Mouse (Mus musculus) forebrain, embryonic 11.5 days (tissue): Measurements from ENCODE around the gene Dyrk3. TPM values are rescaled to one million over a fixed set of nuclear protein-coding genes. Genes with fewer than 3 reads are reported as not detected.

Experiments
- ATAC-seq: fragments of 200-750 bp; cut with Nextera tagmentation; replicated peaks from 2 replicates; pipeline ENCODE4 v1.8.0; 2017; ENCODE audit warnings: moderate TSS enrichment; ENCODE audit not compliant: low FRiP score
- DNase-seq: peaks from one replicate; pipeline ENCODE4 v3.0.0-alpha.2; 2017; ENCODE audit warnings: low spot score
- H3K27ac ChIP-seq: fragments of 300-500 bp; sonication (generic); 2 replicates; pipeline ENCODE4 v1.5.1; 2014; ENCODE audit warnings: low read depth, low read length
- H3K27me3 ChIP-seq: fragments of 300-500 bp; sonication (generic); 2 replicates; pipeline ENCODE4 v1.6.1; 2014; ENCODE audit warnings: mild to moderate bottlenecking, low read length, mixed read lengths; ENCODE audit not compliant: control insufficient read depth, insufficient read depth
- H3K36me3 ChIP-seq: fragments of 300-500 bp; sonication (generic); 2 replicates; pipeline ENCODE4 v1.6.1; 2014; ENCODE audit warnings: mild to moderate bottlenecking, low read length, moderate library complexity, mixed read lengths; ENCODE audit not compliant: control insufficient read depth, insufficient read depth
- H3K4me1 ChIP-seq: fragments of 300-500 bp; sonication (generic); replicated peaks from 2 replicates; pipeline ENCODE4 v1.6.1; 2014; ENCODE audit warnings: low read length, mixed read lengths; ENCODE audit not compliant: control insufficient read depth, insufficient read depth
- H3K4me2 ChIP-seq: fragments of 300-500 bp; sonication (generic); 2 replicates; pipeline ENCODE4 v1.6.1; 2014; ENCODE audit warnings: low read depth, mild to moderate bottlenecking, low read length, moderate library complexity, mixed read lengths; ENCODE audit not compliant: severe bottlenecking
- H3K4me3 ChIP-seq: fragments of 300-500 bp; sonication (generic); 2 replicates; pipeline ENCODE4 v1.5.1; 2014; ENCODE audit warnings: low read depth, low read length
- H3K9ac ChIP-seq: fragments of 300-500 bp; sonication (generic); 2 replicates; pipeline ENCODE4 v1.6.1; 2014; ENCODE audit warnings: low read length
- H3K9me3 ChIP-seq: fragments of 300-500 bp; sonication (generic); 2 replicates; pipeline ENCODE4 v1.6.1; 2016; ENCODE audit warnings: low read length, mixed read lengths; ENCODE audit not compliant: control insufficient read depth
- WGBS: fragments of 180-500 bp; shearing (Covaris S2); extraction: QIAGEN DNeasy Blood & Tissue Kit; methylation state at CpG from one replicate; pipeline ENCODE4 v1.1.7; 2014; 5-methylcytosine and 5-hydroxymethylcytosine counted together
- polyA plus RNA-seq: library from polyadenylated mRNA; unstranded; fragments of >200 nt; fragmentation: Nextera tagmentation; extraction: Ambion mirVana; gene quantifications from 2 replicates; pipeline ENCODE4 v1.2.1, GENCODE M21; 2014

Gene Dyrk3
- polyA plus RNA-seq, 1 experiment from 2014 or later, result 20.8 TPM

DNA sequence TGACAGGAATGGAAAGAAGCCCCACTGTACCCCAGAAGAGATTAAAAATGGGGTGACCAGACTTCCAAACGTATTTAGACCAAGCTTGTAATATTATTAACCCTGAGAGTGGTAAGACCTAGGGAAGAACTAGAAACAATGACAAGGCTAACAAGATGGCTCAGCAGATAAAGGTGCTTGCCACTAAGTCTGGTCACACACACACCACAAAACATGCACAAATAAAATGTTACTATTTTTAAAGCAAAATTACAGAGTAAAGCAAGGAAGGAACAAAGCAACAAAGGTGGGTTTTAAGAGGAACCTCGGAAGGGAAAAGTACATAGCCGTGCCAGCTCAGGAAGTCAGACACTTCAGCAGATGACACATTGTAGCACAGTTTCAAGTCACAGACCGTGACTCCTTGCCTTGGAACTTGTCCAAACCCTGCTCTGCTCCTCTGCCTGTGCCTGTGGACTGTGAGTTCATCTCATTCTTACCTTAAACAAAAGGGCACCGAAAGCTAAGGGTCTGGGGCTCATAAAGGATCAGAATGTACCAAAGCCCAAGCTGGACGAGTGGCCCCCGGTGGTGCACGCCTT is 3.1 kb downstream of the Dyrk3 start:
- H3K27me3 ChIP-seq, result no peaks in the 10 kb centered on the region
- H3K4me2 ChIP-seq, result peak overlapping the region; percentile 1; the same call in 1 of the 2 replicates
- no peaks in the 10 kb centered on the region; the same call in 1 of the 2 replicates for H3K36me3 ChIP-seq
- DNase-seq (no peak), ATAC-seq (no peak)
- H3K9me3 ChIP-seq, result no peaks in the 10 kb centered on the region
- peaks cover 17% of the 10 kb centered on the region for H3K4me1 ChIP-seq
- H3K4me3 ChIP-seq, result no peak overlapping the region
- H3K27ac ChIP-seq, result peak overlapping the region; percentile 33; the same call in 1 of the 2 replicates
- 65% methylated on average over 8 of the region's 8 CpGs for WGBS
- no peak overlapping the region for H3K9ac ChIP-seq

DNA sequence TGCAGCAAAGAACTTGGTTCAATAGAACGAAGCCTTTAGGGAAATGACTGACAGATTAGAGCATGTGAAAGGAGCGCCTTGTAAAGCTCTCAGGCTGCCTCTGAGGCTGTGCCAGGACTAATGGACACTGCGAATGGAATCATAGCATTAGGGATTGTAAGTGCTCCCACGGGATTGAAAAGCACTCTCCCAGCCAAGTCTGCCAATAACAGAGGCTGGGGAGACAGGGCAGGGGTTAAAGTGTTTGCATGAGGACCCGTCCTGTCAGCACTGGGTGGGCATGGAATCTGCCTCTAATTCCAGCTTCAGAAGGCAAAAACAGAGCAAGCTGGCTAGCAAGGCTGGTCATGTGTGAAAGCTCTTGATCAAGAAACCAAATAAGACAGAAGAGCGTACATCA is 3.9 kb downstream of the Dyrk3 start:
- peak; percentile 59 for DNase-seq
- no peak overlapping the region; the same call in 1 of the 2 replicates for H3K4me2 ChIP-seq
- no peaks in the 10 kb centered on the region for H3K9me3 ChIP-seq
- 30% methylated on average over 6 of the region's 6 CpGs for WGBS
- H3K36me3 ChIP-seq, result peaks cover 7% of the 10 kb centered on the region
- H3K9ac ChIP-seq, result no peak overlapping the region
- H3K27ac ChIP-seq, result peak overlapping the region; percentile 33; the same call in 1 of the 2 replicates
- H3K4me1 ChIP-seq, result peaks cover 17% of the 10 kb centered on the region
- no peak overlapping the region for H3K4me3 ChIP-seq
- ATAC-seq, result 0 out of 2 replicates have a peak, but pooled peaks have one; percentile 9
- H3K27me3 ChIP-seq, result no peaks in the 10 kb centered on the region

DNA sequence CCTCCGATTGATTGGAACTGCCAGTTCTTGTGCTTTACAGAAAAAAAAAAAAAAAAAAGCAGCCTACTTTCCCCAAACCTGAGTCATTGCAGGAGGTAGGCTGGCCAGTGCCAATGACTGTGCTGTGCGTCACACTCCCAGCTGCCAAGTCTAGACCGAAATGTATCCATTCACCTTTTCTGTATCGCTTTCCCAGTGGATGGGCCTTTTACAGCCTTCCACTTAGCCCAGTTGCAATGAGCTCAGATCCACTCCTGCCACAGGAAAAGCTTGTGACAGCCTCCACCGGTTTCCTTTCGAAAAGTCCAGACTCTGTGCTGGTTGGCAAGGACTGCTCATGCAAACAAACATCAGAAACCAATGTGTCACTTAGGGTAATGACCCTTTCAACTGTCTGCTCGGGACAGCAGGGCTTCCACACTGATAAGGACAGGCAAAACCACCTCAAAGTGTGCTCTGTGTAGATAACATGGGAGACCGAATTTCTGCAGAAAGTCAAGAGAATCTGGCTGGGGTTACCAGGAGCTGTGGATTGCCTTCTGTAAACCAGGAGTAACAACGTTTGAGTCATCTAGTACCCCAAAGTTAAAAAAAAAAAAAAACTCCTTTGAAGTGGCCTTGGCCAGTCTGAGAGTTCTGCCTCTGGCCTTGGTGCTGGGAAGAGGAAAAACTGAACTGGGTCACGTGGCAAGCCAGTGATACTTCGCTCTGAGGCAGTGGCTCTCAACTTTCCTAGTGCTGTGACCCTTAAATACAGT is 12.0 kb downstream of the Dyrk3 start:
- H3K9ac ChIP-seq, result no peak overlapping the region
- DNase-seq, result no peak
- no peaks in the 10 kb centered on the region for H3K4me1 ChIP-seq
- ATAC-seq, result 0 out of 2 replicates have a peak, but pooled peaks have one; percentile 59
- WGBS, result 85% methylated on average over 11 of the region's 11 CpGs
- H3K4me2 ChIP-seq, result no peak overlapping the region
- H3K27ac ChIP-seq, result 0 out of 2 replicates have a peak overlapping the region, but pooled peaks have one; percentile 3
- peaks cover 20% of the 10 kb centered on the region for H3K36me3 ChIP-seq
- no peaks in the 10 kb centered on the region for H3K27me3 ChIP-seq
- H3K9me3 ChIP-seq, result no peaks in the 10 kb centered on the region
- H3K4me3 ChIP-seq, result no peak overlapping the region

DNA sequence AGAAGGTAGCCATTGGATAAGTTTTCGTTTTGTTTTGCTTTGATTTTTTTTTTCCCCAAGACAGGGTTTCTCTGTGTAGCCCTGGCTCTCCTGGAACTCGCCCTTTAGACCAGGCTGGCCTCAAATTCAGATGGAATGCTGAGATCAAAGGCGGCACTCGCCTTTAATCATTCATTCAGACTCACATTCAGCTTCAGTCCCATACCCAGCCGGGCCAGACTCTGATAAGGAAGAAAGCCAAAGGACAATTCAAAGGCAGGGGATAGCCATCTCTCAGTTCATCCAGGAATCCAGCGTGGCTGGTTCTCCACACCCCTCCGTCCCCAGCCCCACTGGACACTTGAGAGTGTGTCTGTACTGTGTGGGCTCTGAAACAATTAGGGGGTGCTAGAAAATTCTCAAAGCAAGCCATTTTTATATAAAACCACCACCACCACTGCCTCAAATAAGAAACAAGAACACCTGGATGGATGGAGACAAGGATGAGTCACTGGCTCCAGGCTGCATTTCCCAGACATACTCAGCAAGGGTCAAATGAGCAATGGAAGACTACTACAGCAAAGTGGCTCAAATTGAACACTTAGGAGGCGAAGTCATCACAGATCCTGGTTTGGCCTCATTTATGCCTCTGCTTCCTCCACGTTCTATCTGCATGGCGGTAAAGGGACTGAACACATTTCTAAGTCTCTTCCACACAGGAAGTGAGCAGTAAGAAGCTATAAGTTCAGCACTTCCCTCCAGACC is 14.4 kb downstream of the Dyrk3 start:
- H3K4me3 ChIP-seq, result no peak overlapping the region
- no peaks in the 10 kb centered on the region for H3K27me3 ChIP-seq
- no peak overlapping the region for H3K4me2 ChIP-seq
- H3K9ac ChIP-seq, result no peak overlapping the region
- no peak overlapping the region for H3K27ac ChIP-seq
- H3K36me3 ChIP-seq, result peaks cover 7% of the 10 kb centered on the region
- no peaks in the 10 kb centered on the region for H3K4me1 ChIP-seq
- no peaks in the 10 kb centered on the region for H3K9me3 ChIP-seq
- ATAC-seq (no peak), DNase-seq (no peak)
- 75% methylated on average over 10 of the region's 10 CpGs for WGBS

DNA sequence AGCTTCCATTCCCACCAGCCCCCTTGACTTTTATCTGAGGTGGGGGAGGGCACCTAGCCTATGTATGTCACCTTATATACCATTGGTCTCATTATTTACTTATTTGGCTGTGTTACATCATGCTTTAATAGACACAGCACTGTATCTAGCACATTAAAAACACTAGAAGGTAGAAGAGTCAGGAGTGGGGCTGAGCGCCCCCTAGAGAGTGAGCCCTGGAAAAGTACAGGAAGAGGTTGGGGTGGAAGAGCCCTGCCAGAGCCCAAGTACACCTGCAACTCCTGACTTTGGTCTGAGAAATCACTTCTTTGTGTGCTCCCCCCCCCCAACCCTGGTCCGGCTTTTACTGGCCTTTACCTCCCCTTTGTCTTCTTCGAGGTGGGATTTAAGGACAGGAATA is 16.2 kb downstream of the Dyrk3 start:
- H3K27ac ChIP-seq, result no peak overlapping the region
- H3K9ac ChIP-seq, result no peak overlapping the region
- DNase-seq, result peak; percentile 52
- 0 out of 2 replicates have a peak, but pooled peaks cover 2% of the 10 kb centered on the region for H3K36me3 ChIP-seq
- H3K4me1 ChIP-seq, result no peaks in the 10 kb centered on the region
- 32% methylated on average over 3 of the region's 3 CpGs for WGBS
- no peaks in the 10 kb centered on the region for H3K27me3 ChIP-seq
- no peak for ATAC-seq
- H3K9me3 ChIP-seq, result no peaks in the 10 kb centered on the region
- H3K4me3 ChIP-seq, result no peak overlapping the region
- H3K4me2 ChIP-seq, result no peak overlapping the region

DNA sequence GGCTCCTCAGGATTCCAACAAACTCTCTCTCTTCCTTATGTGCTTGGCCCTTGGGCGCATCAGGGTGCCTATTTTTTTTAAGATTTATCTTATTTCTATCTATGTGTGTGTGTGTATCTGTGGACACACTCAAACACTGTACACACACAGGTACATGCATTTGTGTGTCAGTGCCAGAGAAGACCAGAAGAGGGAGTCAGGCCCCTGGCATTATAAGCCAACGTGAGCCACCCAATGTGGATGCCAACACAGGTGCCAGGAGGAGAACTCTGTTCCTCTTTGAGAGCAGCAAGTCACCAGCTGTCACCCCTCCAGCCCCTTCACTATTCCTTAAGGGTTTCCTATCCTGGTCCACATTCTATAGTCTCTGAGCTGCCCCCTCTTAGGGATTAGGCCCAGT is 19.1 kb downstream of the Dyrk3 start:
- H3K4me2 ChIP-seq, result no peak overlapping the region
- WGBS, result 73% methylated on average over 2 of the region's 2 CpGs
- H3K36me3 ChIP-seq, result no peaks in the 10 kb centered on the region
- H3K4me1 ChIP-seq, result no peaks in the 10 kb centered on the region
- no peaks in the 10 kb centered on the region for H3K9me3 ChIP-seq
- H3K9ac ChIP-seq, result no peak overlapping the region
- ATAC-seq, result no peak
- no peak overlapping the region for H3K27ac ChIP-seq
- H3K4me3 ChIP-seq, result no peak overlapping the region
- H3K27me3 ChIP-seq, result no peaks in the 10 kb centered on the region
- DNase-seq, result no peak

DNA sequence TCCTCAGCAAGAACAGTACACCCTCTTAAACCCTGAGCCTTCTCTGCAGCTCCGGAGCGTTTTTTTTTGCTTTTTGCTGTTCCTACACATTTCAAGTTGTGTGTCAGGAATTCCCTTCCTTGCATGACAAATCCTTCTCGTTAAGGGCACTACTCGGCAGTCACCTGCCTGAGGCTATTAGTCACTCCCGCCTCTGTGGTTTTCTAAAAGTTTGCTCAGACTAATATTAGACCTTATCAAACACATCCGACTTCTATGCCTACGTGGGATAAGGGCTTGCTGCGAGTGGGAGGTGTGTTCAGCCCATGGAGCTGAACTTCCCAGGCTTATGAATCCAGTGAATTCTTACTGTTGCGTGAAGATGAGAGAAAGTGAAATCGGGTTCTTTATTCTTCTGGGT is 19.6 kb downstream of the Dyrk3 start:
- Histone ChIP-seq H3K9ac (no peak overlapping the region), H3K27ac (no peak overlapping the region), H3K4me1 (no peaks in the 10 kb centered on the region), H3K36me3 (no peaks in the 10 kb centered on the region), H3K27me3 (no peaks in the 10 kb centered on the region), H3K4me2 (no peak overlapping the region), H3K9me3 (no peaks in the 10 kb centered on the region), H3K4me3 (no peak overlapping the region)
- 59% methylated on average over 10 of the region's 10 CpGs for WGBS
- no peak for DNase-seq
- ATAC-seq, result no peak

DNA sequence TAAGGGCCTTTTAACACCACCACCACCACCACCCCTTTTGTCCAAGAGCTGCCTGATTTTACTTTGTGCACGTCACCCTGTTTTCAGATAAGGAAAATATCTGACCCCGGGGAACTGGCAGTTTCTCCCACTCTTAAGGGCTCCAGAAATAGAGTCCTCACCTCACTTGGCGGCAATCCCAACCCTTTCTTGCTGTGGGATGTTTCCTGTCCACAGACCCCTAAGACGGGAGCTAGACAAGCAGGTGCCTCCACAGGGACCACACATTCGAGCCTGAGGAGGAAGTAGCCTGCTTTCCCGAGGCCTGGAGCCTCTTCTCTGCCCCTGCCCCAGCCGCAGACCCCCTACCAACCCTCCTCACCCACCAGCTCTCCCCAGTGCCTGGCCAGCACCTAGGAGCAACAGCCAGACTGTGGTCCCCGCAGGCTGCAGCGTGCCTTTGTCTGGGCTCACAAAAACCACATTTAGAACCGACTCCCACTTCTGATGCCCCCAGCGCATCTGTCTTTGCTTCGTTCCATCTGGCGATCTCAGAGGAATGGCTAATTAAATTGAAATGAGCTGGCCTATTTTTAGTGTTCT is 21.6 kb downstream of the Dyrk3 start:
- no peaks in the 10 kb centered on the region for H3K9me3 ChIP-seq
- no peak overlapping the region for H3K4me3 ChIP-seq
- H3K36me3 ChIP-seq, result no peaks in the 10 kb centered on the region
- ATAC-seq (peak; percentile 49), DNase-seq (no peak)
- no peaks in the 10 kb centered on the region for H3K27me3 ChIP-seq
- peak overlapping the region; percentile 71 for H3K27ac ChIP-seq
- H3K4me2 ChIP-seq, result no peak overlapping the region
- no peaks in the 10 kb centered on the region for H3K4me1 ChIP-seq
- WGBS, result 65% methylated on average over 13 of the region's 13 CpGs
- H3K9ac ChIP-seq, result no peak overlapping the region
